Mouse (Mus musculus) MEL (cell line): ENCODE data around the gene Nck1.

Source experiments
- BHLHE40 ChIP-seq: IDR thresholded peaks from 2 replicates; pipeline ENCODE4 v1.6.1; 2012; ENCODE audit warnings: low read depth, mild to moderate bottlenecking, inconsistent platforms, low read length, improper control_type of control experiment, borderline replicate concordance
- E2F4 ChIP-seq: IDR thresholded peaks from 2 replicates; pipeline ENCODE4 v1.6.1; 2011; ENCODE audit warnings: low read depth, low read length, improper control_type of control experiment, borderline replicate concordance
- ETS1 ChIP-seq: IDR thresholded peaks from 2 replicates; pipeline ENCODE4 v1.6.1; 2012; ENCODE audit warnings: low read depth, mild to moderate bottlenecking, inconsistent platforms, low read length, improper control_type of control experiment, moderate library complexity
- GATA1 ChIP-seq: IDR thresholded peaks from 2 replicates; pipeline ENCODE4 v1.6.1; 2011; ENCODE audit warnings: low read depth, low read length, improper control_type of control experiment
- MAFK ChIP-seq: IDR thresholded peaks from 2 replicates; pipeline ENCODE4 v1.6.1; 2011; ENCODE audit warnings: low read depth, mild to moderate bottlenecking, low read length, improper control_type of control experiment, borderline replicate concordance
- MYC ChIP-seq: IDR thresholded peaks from 2 replicates; pipeline ENCODE4 v1.6.1; 2011; ENCODE audit warnings: low read depth, mild to moderate bottlenecking, low read length, improper control_type of control experiment, moderate library complexity
- NELFE ChIP-seq: IDR thresholded peaks from 2 replicates; pipeline ENCODE4 v1.6.1; 2011; ENCODE audit warnings: low read depth, low read length, improper control_type of control experiment
- SMC3 ChIP-seq: IDR thresholded peaks from 2 replicates; pipeline ENCODE4 v1.6.1; 2011; ENCODE audit warnings: low read depth, low read length, improper control_type of control experiment
- UBTF ChIP-seq: IDR thresholded peaks from 2 replicates; pipeline ENCODE4 v1.6.1; 2012; ENCODE audit warnings: low read depth, mild to moderate bottlenecking, inconsistent platforms, low read length, improper control_type of control experiment, moderate library complexity, borderline replicate concordance; ENCODE audit not compliant: insufficient read depth

GRCm38 (mm10) chr9:100457971-100458681 is 87.8 kb downstream of the Nck1 start:
- no peak for TF ChIP-seq E2F4
- no peak for TF ChIP-seq BHLHE40
- no peak for TF ChIP-seq MAFK
- no peak for TF ChIP-seq NELFE
- no peak for TF ChIP-seq GATA1
- no peak for TF ChIP-seq MYC
- no peak for TF ChIP-seq SMC3
- TF ChIP-seq UBTF, result no peak
- TF ChIP-seq ETS1, result no peak
